Mouse (Mus musculus) layer of hippocampus, adult 9-11 months (tissue): ENCODE results near the gene Tmem50b.
"Not testable (repeated sequence)": the region's sequence is repeated elsewhere in the genome, so short reads cannot be mapped to it uniquely, and the experiment has no call there.

Experiments
- DNase-seq: peaks from one replicate; pipeline ENCODE4 v3.0.0; 2022

Gene Tmem50b

DNA sequence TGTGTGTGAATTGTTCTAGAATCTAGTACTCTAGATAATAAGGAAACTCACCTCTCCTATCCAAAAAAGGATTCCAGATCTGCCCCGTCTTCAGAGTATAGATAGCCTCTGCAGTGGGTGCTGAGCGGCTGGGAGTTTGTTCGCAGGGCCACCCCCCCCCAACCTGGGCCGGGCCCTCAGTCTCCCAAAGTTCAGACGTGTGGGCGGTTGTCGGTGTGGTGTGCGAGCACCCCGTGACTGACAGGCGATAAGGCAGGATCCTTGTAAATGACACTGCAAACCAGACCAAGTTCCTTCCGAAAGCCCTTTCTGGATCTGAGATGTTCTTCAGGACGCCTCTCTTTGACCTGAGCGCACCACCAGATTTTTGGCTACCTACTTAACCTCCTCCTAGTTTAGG lies 63.1 kb downstream of the Tmem50b start:
- no peak for DNase-seq

DNA sequence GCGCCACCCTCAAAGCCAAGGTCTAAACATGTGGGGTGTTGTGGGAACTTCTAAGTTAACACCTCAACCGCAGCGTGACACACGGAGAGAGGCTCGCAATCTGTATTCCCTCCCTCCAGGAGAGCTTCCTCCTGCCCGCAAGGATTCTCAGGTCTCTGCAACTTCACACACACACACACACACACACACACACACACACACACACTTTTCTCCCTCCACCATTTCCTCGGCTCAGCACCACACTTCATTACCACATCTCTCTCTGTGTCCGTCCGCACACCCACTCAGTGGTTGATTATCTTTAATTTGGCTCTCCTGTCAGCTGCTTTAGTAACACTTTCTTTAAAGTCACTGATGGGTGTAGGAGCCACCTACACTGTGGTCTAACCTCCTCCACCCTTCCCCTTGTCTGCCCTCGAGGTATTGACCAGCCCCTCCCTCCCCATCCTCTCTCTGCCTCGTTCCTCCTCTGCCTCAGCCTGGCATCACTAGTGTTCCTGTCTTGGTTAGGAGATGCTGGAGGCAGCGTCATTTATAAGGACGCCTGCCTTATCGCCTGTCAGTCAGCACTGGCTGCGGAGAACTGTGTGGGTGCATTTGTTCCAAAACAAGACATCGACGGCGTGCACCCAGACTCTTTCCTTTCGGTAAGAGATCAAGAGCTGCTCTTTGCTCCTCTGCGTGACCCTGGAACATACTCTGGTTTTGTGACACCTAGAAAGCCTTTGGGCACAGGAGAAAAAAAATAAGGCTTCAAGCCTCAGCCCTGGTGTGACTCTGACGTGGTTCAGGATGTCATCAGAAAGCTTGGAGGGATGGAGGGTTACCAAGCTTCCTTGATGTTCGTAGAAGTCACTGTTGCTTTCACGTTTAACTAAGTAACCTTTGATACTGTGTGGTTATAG lies 64.3 kb downstream of the Tmem50b start:
- no peak for DNase-seq

DNA sequence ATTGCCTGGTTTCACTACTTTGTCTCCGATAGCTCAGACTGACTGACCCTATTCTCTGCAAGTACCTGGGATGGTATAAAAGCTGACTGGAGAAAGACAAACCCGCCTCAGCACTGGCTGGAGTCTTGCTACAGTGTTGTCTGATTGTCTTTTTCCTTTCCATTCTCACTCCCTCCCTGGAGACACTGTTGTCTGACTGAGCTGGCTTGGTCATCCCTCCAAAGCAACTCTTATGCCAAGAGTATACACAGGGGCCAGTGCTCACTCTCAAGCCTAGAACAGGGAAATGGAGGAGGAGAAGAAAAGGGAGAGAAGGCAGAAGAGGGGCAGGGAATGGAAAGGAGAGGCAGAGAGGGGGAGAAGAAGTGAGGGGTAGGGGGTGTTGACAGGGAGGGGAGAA lies 65.2 kb downstream of the Tmem50b start:
- no peak for DNase-seq

DNA sequence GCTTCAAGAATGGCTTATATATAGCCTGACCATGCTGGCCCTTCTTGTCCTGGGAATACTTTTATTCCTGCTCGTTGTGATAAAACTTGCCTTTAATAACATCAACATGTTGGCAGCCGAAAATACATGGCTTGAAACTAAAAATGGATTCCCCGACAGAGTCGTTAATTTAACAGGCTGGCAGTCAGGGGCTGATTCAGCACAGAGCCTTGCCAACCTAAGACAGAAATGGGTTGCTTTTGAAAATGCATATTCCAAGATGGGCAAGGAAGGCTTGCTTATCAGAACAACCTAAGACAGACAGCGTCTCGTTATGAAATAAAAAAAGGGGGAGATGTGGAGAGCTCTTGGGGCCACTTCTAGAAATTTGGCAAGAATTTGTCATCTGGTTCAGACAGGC lies 65.7 kb downstream of the Tmem50b start:
- DNase-seq, result no peak

DNA sequence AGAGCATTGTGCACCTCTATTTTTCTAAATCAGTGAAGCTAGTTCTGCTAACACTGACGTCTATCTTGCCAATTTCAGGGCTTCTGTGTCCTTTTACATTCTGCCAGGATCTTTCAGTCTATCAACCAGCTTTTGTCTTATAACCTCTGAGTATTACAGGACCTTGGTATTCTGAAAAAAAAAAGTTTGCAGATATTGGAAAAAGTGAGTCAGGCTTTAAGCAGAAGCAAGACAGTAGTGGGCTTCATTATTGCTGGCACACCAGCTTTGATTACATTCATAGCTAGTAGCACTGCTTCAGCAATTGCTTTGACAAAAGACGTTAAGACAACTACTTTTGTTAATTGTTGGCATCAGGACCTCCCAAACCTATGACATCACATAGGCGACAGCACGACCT lies 66.8 kb downstream of the Tmem50b start:
- not testable (repeated sequence) for DNase-seq

DNA sequence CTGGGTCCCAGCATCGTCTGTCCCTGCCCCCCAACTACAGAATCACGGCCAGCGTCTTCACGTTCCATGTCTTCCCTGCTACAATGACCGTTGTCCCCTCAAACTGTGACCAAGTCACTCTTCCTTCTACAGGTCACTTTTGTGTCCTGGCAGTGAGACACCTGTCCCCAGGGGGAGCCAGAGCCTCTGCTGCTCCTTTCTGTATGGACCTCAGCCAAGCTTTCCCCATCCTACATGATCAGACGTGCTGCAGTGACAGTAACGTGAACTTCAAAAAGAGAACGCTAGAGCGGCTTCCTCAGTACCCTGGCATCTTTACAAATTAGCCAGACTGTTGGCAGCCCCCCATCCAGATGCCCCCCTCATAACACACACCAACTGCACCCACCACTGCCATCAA lies 69.0 kb downstream of the Tmem50b start:
- no peak for DNase-seq

DNA sequence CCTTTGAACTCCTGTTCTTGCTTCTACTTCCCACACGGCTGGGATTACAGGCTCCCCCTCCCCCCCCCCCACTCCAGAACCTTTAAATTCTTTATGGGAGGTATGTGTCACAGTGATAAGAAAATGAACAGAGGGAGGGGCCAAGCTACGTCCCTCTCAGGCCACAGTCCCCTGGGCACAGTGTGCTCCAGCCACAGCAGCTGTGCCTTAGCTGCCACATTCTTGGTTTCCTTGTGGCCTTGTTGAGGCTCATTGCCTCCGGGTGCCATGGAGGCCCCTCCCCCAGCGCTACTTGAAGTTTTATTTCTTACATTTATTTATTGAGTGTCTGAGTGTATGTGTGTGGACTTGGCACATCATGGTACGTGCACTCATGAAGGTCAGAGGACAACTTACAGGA lies 70.1 kb downstream of the Tmem50b start:
- no peak for DNase-seq

DNA sequence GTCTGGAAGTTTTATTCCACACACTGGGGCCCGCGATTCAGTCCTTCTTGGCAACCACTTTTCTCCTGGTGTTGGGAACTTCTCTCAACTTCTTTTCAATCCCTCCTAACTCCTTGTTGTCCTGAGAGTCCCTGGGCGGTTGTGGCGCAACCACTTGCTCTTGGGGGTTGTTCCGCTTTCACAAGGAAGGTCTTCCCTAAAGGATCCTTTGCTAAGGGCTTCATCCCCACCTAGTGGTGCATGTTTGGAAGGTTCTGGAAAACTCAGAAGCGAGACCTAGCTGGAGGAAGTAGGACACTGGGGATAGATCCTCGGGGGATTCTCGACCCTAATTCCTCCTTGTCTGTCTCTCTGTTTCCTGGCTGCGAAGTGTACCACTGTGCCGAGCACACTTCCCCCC lies 70.5 kb downstream of the Tmem50b start:
- DNase-seq, result peak; percentile 73

DNA sequence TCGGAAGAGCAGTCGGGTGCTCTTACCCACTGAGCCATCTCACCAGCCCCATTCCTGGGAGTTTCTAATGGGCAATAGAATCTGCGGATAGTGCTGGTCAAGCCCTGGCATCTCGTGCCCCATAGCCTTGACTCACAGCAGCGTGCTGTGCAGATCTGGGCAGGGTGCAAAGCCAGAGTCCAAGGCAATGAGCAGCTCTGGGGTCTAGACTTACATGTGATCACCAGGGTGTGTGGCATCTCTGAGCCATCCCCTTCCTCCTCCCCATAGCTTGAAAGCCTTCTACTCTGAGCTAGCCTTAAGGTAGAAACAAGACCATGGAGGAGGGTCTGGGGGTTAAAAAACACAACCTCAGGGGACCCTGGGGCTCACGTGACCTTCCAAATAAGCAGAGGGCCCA lies 71.3 kb downstream of the Tmem50b start:
- DNase-seq, result no peak
